Mouse (Mus musculus): ENCODE data around the gene Adprhl1.
A peak's percentile ranks its signal among the peaks of the same experiment; 100 is the strongest.

The Adprhl1 gene

DNA sequence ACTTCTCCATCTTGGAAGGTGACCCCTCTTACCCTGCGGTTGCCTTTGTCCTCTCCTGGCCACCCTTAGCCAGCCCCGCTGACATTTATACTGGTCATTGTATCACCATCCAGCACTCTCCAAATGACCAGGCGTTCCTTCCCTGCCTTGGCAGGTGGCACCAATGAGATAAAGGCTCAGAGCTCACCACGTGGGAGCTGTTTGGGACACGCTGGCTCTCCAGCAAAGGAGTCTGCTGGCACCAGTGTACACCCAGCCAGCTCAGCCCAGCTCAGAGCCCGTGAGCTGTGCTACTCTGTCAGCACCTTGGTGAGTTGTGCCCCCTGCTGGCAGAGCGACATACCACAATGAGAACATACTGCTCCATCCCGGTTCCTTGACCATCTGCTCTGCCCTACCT is at the start of gene Adprhl1:
Gene Adprhl1 (minus strand): TSS at position 144 of the 400 bp plus-strand sequence.
- DNase-seq, result peak; percentile 72

DNA sequence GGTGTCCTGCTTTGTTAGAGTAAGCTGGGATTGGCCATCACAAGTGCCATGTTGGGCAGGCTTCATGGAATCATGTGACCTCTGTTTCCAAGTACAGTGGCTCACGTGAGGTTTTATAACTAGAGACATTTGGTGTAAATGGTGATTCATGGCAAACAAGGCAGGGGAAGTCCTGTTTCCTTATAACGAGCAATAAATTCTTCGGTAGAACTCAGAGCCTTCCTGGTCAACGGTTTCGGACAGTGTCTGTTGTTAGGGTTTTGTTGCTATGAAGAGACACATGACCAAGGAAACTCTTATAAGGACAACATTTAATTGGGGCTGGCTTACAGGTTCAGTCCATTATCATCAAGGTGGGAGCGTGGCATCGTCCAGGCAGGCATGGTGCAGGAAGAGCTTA is 47.1 kb upstream of the Adprhl1 start:
- DNase-seq, result no peak

DNA sequence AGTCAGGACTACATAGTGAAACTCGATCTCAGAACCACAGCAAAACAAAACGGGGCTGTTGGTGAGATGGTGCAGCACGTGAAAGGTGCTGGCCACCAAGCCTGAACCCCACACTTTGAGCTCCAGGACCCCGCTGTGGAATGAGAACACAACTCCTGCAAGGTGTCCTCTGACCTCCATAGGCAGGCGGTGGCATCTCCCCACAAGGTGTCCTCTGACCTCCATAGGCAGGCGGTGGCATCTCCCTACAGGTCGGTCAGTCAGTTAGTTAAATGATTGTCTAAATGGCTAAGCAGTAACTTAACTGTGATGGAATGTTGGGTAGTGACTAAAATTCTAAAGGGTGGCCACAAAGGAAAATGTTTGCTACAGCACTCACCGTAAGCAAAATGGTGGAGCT is 45.6 kb upstream of the Adprhl1 start:
- peak; percentile 62 for DNase-seq

DNA sequence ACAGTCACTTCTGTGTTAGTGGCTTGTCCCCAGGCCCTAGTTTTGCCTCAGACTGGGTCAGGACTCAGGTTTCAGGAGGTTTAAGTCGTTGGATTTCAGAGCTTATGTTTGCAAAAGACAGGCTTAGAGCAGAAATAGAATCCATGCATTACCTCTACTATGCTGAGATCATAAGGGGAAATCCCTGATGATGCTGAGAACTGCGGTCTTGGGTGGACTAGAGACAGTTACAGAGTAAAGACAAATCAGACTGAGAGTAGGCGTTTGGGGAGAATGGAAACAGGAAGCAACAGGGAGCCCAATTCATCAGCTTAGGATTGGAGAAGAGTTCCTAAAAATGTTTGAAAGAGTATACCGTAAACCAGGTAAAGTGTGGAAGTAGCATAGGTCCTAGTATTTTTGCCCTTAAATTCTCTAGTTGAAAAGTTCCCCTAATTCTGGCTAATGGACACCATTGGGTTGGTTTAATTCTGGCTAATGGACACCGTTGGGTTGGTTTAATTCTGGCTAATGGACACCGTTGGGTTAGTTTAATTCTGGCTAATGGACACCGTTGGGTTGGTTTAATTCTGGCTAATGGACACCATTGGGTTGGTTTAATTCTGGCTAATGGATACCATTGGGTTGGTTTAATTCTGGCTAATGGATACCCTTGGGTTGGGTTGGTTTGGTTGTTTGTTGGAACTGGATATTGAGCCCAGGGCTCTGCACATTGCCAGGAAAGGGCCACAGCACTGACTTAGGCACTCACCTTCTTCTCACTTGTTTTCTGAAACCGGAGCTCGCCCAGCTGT is 39.9 kb upstream of the Adprhl1 start:
- peak; percentile 82 for DNase-seq

DNA sequence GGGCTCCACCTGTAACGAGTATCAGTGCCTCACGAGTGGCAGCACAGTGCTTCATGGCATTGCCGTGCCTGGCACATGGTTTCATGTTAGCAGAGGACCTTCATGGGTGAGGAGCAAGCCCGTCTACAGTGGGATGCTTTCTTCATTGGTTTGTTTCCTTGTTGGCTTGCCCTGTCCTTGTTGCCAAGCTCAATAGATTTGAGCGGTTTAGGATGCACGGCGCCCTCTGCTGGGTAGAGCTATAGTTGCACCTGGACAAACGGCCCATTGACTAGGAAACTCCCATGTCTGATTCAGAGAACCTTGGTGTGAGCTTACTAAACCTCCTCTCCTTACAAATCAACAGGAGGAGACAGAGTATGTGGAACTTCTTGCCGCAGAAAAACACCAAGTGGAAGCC is 38.4 kb upstream of the Adprhl1 start:
- peak; percentile 89 for DNase-seq

DNA sequence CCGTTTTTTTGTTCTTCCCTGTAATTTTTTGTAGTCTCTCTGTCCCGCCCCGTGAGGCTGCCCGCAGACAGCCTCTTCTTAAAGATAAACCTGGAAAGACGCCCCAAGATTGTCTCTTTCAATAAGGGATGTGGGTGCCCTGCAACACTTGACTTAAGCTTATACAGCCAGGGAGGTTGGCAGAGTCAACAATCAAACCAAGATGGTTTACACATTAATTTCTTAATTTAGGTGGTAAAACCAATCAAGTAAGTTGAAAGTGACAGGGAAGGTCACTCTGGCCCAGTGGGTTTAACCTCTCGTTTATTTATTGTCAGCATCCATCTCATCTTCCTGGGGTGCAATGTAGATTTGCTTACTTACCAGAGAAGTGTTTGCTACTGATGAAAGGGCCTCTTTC is 34.7 kb upstream of the Adprhl1 start:
- peak; percentile 78 for DNase-seq

DNA sequence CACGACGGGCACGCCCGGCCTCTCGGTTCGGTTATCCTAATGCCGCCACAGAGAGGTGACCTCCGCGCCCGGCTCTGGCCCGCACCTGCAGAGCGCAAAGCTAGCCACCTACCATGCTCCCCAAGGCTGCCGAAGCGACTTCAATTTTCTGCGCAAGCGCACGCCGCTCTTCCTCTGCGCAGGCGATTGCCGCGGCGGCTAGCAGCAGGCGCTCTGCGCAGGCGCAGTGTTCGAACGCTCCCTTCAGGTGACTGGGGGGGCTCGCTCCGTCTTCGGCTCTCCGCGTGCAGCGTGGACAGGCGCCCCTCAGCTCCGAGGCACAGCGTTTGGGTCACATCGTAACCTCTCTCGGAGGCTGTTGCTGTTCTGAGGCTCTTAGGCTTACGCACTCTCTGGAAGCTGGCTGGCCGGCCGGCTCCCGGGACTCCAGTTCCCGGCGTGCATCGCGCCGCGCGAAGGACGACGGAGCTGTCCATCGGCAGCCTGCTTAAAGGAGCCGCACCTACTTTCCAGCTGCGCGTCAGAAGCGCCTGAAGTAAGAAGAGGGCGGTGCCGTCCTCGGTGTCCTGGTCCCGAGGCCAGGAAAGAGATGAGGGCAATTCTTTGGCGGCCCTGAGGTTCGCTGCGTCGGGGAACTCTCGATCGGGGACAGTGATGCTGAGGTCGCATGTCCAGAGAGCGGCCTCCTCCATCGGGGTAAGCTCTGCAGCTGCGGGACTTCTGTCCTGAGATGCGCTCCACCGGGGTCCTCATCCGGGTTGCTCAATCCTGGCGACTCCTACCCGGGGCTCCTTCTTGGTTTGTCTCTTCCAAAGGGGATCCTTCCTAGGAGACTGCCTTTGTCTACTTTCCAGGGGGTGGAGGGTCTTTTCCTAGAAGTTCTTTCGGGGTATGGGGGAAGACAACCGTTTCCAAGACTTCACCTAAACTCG is 34.0 kb upstream of the Adprhl1 start, which contains the start of the genes Dcun1d2 and Tmco3:
Gene Dcun1d2 (minus strand): TSS at position 440 of the 932 bp plus-strand sequence.
Gene Tmco3 (plus strand): TSS at position 499 of the 932 bp plus-strand sequence.
- DNase-seq, result peak; percentile 95

DNA sequence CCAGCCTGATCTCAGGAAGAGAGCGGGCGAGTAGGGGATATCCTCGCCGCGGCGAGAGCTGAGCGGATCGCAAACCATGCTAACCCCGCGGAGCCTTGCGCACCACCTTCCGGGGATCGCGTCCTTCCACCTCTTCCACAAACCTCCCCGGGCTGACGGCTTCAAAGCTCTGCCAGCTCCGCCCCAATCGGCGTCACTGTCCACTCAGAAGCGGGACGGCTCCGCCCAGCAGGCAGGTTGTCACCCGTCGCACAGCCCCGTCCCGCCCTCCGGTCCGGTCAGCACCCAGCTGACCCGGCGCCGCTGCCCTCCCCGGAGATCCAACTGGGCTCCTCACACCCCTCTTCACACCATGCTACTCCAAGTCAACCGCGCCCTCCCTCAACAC is 33.3 kb upstream of the Adprhl1 start:
- DNase-seq, result peak; percentile 94

DNA sequence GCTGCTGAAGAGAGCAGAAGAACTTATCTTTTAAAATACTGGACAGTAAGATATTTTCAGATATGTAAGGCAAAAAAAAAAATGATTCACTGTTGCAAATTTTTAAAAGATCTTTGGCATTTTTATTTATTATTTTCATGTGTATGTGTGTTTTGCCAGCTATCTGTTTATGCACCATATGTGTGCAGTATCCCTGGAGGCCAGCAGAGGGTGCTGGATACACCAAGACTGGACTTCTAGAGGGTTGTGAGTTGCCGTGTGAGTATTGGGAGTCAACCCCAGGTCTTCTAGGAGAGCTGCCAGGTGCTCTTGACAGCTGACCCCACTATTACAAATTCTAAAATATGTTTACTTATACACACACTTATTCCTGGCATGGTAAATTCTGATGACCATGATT is 29.2 kb upstream of the Adprhl1 start:
- no peak for DNase-seq

DNA sequence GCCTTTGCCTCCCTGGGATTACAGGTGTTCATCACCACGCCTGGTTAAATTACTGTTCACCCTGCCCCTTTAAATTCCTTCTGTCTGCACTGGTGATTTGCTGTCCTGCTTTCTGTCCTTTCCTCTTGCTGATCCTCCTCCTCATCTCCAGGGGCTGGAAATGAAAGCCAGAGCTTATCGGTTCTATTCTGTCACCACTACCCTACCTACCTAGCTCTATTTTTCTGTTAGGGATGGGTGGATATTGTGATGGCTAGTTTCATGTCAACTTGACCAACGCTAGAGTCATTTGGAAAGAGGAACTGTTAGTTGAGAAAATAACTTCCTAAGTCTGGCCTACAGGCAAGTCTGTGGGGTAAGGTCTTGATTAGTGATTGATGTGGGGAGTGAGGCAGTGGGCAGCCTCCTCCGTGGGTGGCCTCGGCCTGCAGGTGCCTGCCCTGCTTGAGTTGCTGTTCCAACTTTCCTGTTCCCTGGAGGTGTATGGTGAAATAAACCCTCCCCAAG is 23.0 kb upstream of the Adprhl1 start:
- no peak for DNase-seq

DNA sequence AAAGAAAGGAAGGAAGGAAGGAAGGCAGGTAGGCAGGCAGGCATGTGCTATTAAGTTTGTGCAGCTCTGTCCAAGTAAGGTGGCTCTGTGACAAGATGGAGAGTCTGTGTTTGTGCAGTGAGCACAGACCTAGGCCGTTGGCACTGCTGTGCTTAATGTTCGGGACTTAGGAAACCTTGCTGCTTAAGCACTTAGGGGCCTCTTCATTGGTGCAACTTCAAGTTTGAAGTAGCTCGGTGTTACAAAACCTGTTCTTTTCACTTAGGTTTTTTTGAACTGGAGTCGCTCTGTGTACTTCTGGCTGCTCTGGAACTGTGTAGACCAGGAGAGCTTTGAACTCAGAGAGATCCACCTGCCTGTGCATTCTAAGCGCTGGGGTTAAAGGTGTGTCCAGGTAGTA is 18.9 kb upstream of the Adprhl1 start:
- DNase-seq, result no peak

DNA sequence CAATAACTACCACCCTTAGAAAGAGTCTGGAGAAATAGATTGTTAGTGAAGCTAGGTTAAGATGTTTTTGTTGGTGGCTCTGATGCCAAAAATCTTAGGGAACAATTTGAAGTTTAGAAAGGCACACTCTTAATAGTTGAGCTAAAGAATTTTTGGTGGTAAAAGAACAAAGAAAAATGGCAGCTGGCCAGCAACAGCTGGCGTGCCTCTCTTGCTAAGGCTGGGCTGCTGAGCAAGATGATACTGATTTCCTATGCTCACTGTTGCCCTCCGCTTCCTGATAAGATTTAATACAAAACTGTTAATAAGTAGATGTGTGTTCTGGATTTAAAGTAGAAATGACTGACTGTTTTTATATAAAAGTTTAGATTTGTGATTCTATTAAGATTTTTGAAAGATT is 13.6 kb upstream of the Adprhl1 start:
- no peak for DNase-seq

DNA sequence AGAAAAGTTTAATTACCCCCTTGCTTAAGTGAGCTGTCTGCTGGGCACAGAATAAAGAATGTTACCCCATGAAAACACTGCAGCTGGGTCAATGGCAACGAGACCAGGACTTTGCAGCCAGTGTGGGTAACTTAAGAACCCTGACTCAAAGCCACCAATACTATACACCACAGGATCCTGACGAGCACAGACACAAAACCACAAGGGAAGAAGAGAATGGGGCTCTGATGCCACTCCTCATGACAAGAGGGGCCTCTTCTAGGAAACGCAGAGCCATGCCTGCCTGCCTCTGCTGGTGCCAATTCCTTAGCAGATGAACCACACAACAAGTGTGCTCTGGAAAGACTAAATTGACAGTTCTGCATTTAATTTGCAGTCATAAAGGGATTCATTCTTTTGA is 9.4 kb upstream of the Adprhl1 start:
- DNase-seq, result no peak

DNA sequence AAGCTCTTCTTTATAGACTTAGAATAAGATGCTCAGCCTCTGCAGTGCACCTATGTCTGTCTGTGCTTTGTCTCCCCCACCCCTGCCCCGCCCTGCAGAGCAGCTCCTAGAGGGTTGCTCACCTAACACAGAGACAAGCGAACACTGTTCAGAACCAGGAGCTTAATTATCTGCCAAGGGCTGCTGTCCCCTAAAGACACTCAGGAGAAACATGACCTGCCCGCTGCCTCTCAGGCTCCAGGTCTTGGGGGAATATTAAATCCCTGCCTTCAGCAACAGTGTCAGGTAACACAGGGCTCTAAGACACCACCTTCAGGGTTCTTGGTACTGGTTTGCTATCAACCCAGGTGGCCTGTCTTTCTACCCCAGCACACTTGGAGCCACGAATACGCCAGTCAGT is 549 bp downstream of the Adprhl1 start:
- no peak for DNase-seq

DNA sequence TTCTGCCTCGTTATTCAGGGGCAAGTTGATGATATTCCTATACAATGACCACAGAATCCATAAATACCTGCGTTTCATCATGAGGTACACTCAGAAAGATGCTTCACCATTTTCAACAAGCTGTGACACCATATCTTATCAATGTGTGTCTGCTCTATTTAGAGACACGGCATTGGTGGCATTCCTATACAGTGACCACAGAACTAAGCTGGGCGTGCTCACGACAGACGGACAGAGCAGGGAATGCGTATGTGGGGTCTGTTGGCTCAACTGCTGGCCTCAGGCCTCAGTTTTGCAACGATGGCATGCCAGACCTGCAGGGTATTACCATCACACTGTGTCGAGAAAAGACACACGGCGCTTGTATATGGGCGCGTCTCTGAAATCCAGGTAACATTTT is 1.1 kb downstream of the Adprhl1 start:
- DNase-seq, result no peak

DNA sequence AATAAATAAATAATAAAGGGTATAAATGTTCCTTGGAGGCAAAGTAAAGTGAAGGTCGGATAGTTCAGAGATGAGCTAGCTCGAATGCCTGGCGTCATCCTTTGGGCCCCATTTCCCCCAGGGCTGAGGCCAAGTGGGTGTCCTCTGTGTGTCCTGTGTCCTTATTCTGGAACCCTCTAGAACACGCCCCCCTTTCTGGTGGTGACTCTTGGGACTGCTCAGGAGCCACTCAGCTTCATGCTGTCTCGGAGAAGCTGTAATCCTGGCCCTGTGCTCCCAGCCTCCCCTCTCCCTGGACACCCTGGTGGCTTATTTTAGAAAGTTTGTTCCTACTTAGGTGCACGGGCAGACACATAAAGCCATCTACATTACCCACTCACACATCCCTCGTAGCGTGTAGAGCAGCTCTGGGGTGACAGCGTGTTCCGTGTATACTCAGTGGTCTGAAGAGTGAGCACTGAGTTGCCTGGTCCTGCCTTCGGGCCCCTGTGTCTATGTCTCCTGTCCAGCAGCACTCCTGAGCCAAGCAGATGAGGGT is 9.6 kb downstream of the Adprhl1 start:
- DNase-seq, result no peak

DNA sequence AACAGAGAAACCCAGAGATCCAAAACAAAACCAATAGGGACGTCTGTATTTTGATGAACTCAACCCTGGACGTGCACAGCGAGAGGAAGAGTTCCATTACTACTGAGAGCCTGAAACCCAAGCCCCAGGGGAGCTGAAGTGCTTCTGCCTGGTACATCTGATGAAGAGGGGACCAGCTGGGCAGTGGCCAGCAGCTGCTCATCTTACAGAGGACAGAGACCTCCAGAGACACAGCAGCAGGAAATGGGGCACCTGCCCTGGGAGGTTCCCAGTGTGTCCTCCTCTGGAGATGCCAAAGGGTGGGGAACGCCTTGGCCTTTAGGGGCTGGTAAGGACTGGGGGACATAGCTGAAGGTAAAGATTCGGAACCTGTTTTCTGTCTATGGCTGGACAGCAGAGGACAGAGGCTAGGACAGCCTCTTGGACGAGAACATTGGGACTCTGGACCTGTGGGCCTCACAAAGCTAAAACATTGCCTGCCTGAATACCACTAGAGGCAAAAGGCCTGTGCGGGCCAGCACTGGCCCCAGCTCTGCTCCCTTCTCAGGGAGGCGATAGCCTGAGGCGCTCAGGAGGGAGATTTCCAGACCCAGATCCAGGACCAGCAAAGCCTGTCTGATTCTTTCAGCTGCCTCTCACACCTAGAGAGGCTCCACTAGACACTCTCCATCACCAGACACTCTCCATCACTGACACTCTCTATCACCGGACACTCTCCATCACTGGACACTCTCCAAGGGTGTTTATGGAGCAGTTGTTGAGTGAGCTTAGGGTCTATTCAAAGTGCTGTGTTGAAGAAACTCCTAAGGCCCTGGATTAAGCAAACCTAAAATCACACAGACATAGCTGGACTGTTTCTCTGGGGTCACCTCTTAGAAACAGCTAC is 10.7 kb downstream of the Adprhl1 start:
- no peak for DNase-seq

DNA sequence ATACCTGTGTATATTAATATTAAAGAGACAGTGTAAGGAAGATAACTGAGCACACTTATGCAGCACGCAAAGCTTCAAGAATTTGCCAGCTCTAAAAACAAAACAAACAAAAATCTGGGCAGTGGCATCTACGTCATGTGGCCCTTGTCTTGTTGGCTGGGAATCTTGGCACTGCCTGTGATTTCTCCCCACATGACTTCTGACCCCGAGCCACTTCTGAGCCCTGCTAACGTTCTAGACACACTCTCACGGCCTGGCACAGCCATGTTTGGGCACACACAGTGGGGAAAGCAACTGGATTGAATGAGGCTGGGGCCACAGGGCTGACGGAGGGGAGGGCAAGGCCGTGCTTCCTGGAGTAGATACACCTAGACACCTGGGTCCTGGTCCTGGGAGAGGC is 13.3 kb downstream of the Adprhl1 start:
- DNase-seq, result peak; percentile 49

DNA sequence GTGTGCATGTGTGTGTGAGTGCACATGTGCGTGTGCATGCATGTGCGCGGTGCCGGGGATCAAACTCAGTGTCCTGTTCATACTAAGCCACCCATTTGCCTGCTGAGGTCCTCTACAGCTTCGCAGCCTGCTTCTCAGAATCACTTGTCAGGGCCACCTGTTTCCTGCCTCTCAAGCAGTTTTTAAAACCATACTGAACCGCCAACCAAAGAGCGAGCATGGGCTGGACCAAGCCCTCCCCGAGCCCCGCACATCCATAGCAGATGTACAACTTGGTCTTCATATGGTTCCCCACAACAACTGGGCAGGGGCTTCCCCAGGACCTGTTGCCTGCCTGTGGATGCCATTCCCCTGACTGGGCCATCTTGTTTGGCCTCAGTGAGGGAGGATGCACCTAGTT is 13.9 kb downstream of the Adprhl1 start:
- no peak for DNase-seq

DNA sequence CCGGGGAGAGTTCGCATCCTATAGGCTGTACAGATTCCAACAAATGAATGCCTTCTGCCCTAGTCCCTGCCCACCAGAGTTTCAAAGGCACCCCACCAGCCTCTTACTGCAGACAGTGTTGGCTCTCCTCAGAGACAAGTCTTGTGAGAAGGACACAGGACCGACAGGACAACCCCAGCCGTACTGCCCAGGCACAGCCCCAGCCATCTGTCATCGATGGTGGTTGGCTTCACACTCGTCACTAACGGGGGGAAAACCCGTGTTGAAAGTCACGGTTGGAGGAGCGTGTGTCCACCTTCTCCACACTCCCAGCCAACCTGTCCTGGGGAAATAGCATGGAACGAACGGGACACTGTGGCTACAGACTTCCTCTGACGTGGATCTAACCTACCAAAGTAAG is 19.2 kb downstream of the Adprhl1 start:
- no peak for DNase-seq

DNA sequence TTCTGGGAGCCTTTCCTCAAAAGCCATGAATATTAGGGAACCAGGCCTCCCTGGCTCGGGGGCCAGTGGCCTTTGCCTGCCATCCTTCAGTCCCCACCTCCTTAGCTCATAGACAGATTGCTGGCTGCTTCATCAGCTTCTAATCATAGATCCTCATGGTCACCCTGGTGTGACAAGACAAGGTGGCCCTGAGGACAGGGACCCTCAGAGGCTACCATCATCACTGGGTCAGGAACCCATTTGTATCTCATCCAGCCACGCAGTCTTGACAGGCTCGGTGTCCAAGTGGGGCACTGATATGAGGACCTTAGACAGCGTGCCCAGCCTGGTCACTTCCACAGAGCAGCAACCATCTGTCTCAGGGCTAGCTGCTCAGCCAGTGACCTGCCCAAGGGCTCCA is 23.5 kb downstream of the Adprhl1 start:
- no peak for DNase-seq

DNA sequence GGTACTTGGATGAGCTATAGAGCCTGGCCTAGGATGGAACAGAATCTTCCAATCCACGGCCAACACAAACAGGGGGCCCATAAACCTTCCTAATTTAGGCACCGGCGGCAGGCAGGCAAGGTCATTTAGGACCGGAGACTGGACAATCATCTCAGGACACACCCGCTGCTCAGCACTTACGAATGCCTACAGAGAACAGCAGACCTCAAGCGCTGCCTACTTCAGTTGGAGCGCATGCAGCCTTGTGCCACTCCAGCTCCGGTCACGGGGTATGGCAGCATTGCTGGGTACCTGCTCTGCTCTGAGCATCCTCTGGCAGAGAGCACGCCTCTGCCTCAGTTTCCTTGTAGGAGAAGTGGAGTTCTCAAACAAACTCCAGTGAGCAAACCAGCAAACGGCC is 24.2 kb downstream of the Adprhl1 start:
- no peak for DNase-seq
